Mouse (Mus musculus) layer of hippocampus, adult 11-12 months (tissue): ENCODE measurements around the gene Spns2.
"Not testable (repeated sequence)": the region's sequence is repeated elsewhere in the genome, so short reads cannot be mapped to it uniquely, and the experiment has no call there.

ENCODE experiments used
- DNase-seq: peaks from one replicate; pipeline ENCODE4 v3.0.0; 2022; ENCODE audit warnings: low spot score

The Spns2 gene

GRCm38 (mm10) chr11:72436756-72437650, 52.7 kb downstream of the Spns2 start:
- peak; percentile 63 for DNase-seq

GRCm38 (mm10) chr11:72436271-72436670, 53.4 kb downstream of the Spns2 start:
- DNase-seq: peak; percentile 52

- peak; percentile 20 for DNase-seq
Observed at GRCm38 (mm10) chr11:72435694-72436045, 54.0 kb downstream of the Spns2 start.

- DNase-seq: no peak
Observed at GRCm38 (mm10) chr11:72434963-72435693, 54.6 kb downstream of the Spns2 start, which contains the start of gene Ggt6. Ggt6 (plus strand) TSS chr11:72435526.

GRCm38 (mm10) chr11:72430311-72431068, 59.2 kb downstream of the Spns2 start:
- DNase-seq: not testable (repeated sequence)

GRCm38 (mm10) chr11:72429288-72429690, 60.4 kb downstream of the Spns2 start:
- DNase-seq: peak; percentile 87

- peak; percentile 86 for DNase-seq
Observed at GRCm38 (mm10) chr11:72428694-72429093, 61.0 kb downstream of the Spns2 start.

GRCm38 (mm10) chr11:72426884-72427283, 62.8 kb downstream of the Spns2 start:
- DNase-seq: no peak

GRCm38 (mm10) chr11:72425201-72425600, 64.5 kb downstream of the Spns2 start:
- DNase-seq: no peak

- no peak for DNase-seq
Observed at GRCm38 (mm10) chr11:72423686-72424085, 66.0 kb downstream of the Spns2 start.

- DNase-seq: no peak
Observed at GRCm38 (mm10) chr11:72421518-72422278, 68.0 kb downstream of the Spns2 start.

GRCm38 (mm10) chr11:72420460-72421122, 69.1 kb downstream of the Spns2 start:
- DNase-seq: no peak

GRCm38 (mm10) chr11:72419006-72419405, 70.7 kb downstream of the Spns2 start:
- no peak for DNase-seq

GRCm38 (mm10) chr11:72418227-72418626, 71.5 kb downstream of the Spns2 start:
- DNase-seq: no peak

GRCm38 (mm10) chr11:72417376-72417775, 72.3 kb downstream of the Spns2 start:
- no peak for DNase-seq

- DNase-seq: no peak
Observed at GRCm38 (mm10) chr11:72416666-72417065, 73.0 kb downstream of the Spns2 start.

- DNase-seq: no peak
Observed at GRCm38 (mm10) chr11:72415155-72415554, 74.5 kb downstream of the Spns2 start.

- DNase-seq: no peak
Observed at GRCm38 (mm10) chr11:72413601-72414190, 76.0 kb downstream of the Spns2 start.

- DNase-seq: no peak
Observed at GRCm38 (mm10) chr11:72413016-72413415, 76.7 kb downstream of the Spns2 start.

- DNase-seq: no peak
Observed at GRCm38 (mm10) chr11:72411945-72412344, 77.8 kb downstream of the Spns2 start.
